Mouse (Mus musculus) brain, embryonic 14.5 days (tissue): ENCODE measurements around the gene Ppp1ca.

Experiments used
- CTCF ChIP-seq: fragments of 200-500 bp; IDR thresholded peaks from 2 replicates; pipeline ENCODE4 v1.5.1; 2012; ENCODE audit warnings: inconsistent platforms, mild to moderate bottlenecking, moderate library complexity, borderline replicate concordance; ENCODE audit not compliant: insufficient read depth, insufficient read length; ENCODE audit errors: extremely low read depth
- POLR2A ChIP-seq: fragments of 200-500 bp; IDR thresholded peaks from 2 replicates; pipeline ENCODE4 v1.6.1; 2012; ENCODE audit warnings: mild to moderate bottlenecking, inconsistent platforms, borderline replicate concordance; ENCODE audit not compliant: poor library complexity, insufficient read depth, insufficient read length, severe bottlenecking; ENCODE audit errors: extremely low read depth

GRCm38 (mm10) chr19:4155223-4156072 lies 36.4 kb upstream of the Ppp1ca start:
- TF ChIP-seq POLR2A (no peak), CTCF (no peak)
